Mouse (Mus musculus) hindbrain, embryonic 14.5 days (tissue): ENCODE measurements around the gene Gab3. TPM values are rescaled to one million over a fixed set of nuclear protein-coding genes. Genes with fewer than 3 reads are reported as not detected.
"Not testable (repeated sequence)": the region's sequence is repeated elsewhere in the genome, so short reads cannot be mapped to it uniquely, and the experiment has no call there.

Experiments
- ATAC-seq: fragments of 200-750 bp; cut with Nextera tagmentation; 2 replicates; pipeline ENCODE4 v1.8.0; 2017; ENCODE audit warnings: moderate number of reproducible peaks, mild to moderate bottlenecking, moderate TSS enrichment, moderate library complexity; ENCODE audit not compliant: low FRiP score
- DNase-seq: peaks from one replicate; pipeline ENCODE4 v3.0.0-alpha.2; 2015; ENCODE audit warnings: low spot score
- H3K27ac ChIP-seq: fragments of 300-500 bp; sonication (generic); 2 replicates; pipeline ENCODE4 v1.5.1; 2014; ENCODE audit warnings: mild to moderate bottlenecking, moderate library complexity
- H3K27me3 ChIP-seq: fragments of 300-500 bp; sonication (generic); 2 replicates; pipeline ENCODE4 v1.6.1; 2014; ENCODE audit warnings: mild to moderate bottlenecking, low read length, mixed read lengths; ENCODE audit not compliant: control insufficient read depth, insufficient read depth
- H3K36me3 ChIP-seq: fragments of 300-500 bp; sonication (generic); replicated peaks from 2 replicates; pipeline ENCODE4 v1.6.1; 2014; ENCODE audit not compliant: control insufficient read depth, insufficient read depth
- H3K4me1 ChIP-seq: fragments of 300-500 bp; sonication (generic); replicated peaks from 2 replicates; pipeline ENCODE4 v1.6.1; 2014; ENCODE audit warnings: antibody characterized with exemption, low read length, mixed read lengths; ENCODE audit not compliant: control insufficient read depth, insufficient read depth
- H3K4me2 ChIP-seq: fragments of 300-500 bp; sonication (generic); replicated peaks from 2 replicates; pipeline ENCODE4 v1.6.1; 2014; ENCODE audit warnings: mild to moderate bottlenecking, moderate library complexity
- H3K4me3 ChIP-seq: fragments of 300-500 bp; sonication (generic); replicated peaks from 2 replicates; pipeline ENCODE4 v1.5.1; 2014; ENCODE audit warnings: mild to moderate bottlenecking, low read length
- H3K9ac ChIP-seq: fragments of 300-500 bp; sonication (generic); 2 replicates; pipeline ENCODE4 v1.6.1; 2014
- H3K9me3 ChIP-seq: fragments of 300-500 bp; sonication (generic); 2 replicates; pipeline ENCODE4 v1.6.1; 2016; ENCODE audit warnings: low read length; ENCODE audit not compliant: control insufficient read depth
- WGBS: fragments of 180-500 bp; shearing (Covaris S2); extraction: QIAGEN DNeasy Blood & Tissue Kit; methylation state at CpG from one replicate; pipeline ENCODE4 v1.1.7; 2014; 5-methylcytosine and 5-hydroxymethylcytosine counted together
- polyA plus RNA-seq: library from polyadenylated mRNA; unstranded; fragments of >200 nt; fragmentation: Nextera tagmentation; extraction: Ambion mirVana; gene quantifications from 2 replicates; pipeline ENCODE4 v1.2.1, GENCODE M21; 2014

Gab3 gene
- polyA plus RNA-seq, 1 experiment from 2014 or later, result 2.4 TPM

GRCm38 (mm10) chrX:75044595-75044994 lies 40.7 kb downstream of the Gab3 start:
- WGBS, result 79% methylated on average over 4 of the region's 4 CpGs
- H3K27ac ChIP-seq, result no peak overlapping the region

GRCm38 (mm10) chrX:75036626-75037025 lies 48.6 kb downstream of the Gab3 start:
- H3K36me3 ChIP-seq, result no peaks in the 10 kb centered on the region
- H3K4me3 ChIP-seq, result no peak overlapping the region
- no peak overlapping the region for H3K4me2 ChIP-seq
- no peak overlapping the region for H3K27ac ChIP-seq
- no peaks in the 10 kb centered on the region for H3K9me3 ChIP-seq
- no peaks in the 10 kb centered on the region for H3K27me3 ChIP-seq
- H3K4me1 ChIP-seq, result no peaks in the 10 kb centered on the region
- H3K9ac ChIP-seq, result no peak overlapping the region
- DNase-seq (no peak), ATAC-seq (no peak)

More at GRCm38 (mm10) chrX:75044595-75044994, 40.7 kb downstream of the Gab3 start:
- no peak for DNase-seq
- Histone ChIP-seq H3K27me3 (no peaks in the 10 kb centered on the region), H3K9ac (no peak overlapping the region), H3K36me3 (no peaks in the 10 kb centered on the region), H3K4me3 (no peak overlapping the region), H3K4me1 (no peaks in the 10 kb centered on the region), H3K4me2 (no peak overlapping the region), H3K9me3 (no peaks in the 10 kb centered on the region)
- ATAC-seq, result no peak

GRCm38 (mm10) chrX:75035162-75035561 lies 50.1 kb downstream of the Gab3 start:
- H3K27me3 ChIP-seq, result no peaks in the 10 kb centered on the region
- H3K9ac ChIP-seq, result no peak overlapping the region
- DNase-seq (no peak), ATAC-seq (no peak)
- H3K9me3 ChIP-seq, result no peaks in the 10 kb centered on the region
- H3K4me1 ChIP-seq, result no peaks in the 10 kb centered on the region
- H3K4me3 ChIP-seq, result no peak overlapping the region
- H3K27ac ChIP-seq, result no peak overlapping the region
- no peaks in the 10 kb centered on the region for H3K36me3 ChIP-seq
- H3K4me2 ChIP-seq, result no peak overlapping the region
- 91% methylated on average over 2 of the region's 2 CpGs for WGBS

DNA sequence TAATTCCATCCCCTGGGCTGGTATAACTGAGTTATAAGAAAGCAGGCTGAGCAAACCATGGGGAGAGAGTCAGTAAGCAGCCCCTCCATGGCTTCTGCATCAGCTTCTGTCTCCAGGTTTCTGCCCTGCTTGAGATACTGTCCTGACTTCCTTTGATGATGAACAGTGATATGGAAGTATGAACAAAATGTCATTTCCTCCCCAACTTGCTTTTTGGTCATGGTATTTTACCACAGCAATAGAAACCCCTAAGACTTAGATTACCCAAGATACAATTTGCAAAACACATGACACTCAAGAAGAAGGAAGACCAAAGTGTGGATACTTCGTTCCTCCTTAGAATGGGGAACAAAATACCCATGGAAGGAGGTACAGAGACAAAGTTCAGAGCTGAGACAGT lies 51.2 kb downstream of the Gab3 start:
- H3K36me3 ChIP-seq, H3K4me1 ChIP-seq, H3K27me3 ChIP-seq, H3K4me3 ChIP-seq, DNase-seq, H3K9me3 ChIP-seq, H3K27ac ChIP-seq, ATAC-seq, H3K9ac ChIP-seq, H3K4me2 ChIP-seq: not testable (repeated sequence)
- WGBS, result 71% methylated on average over 1 of the region's 1 CpGs

- no peak overlapping the region for H3K9ac ChIP-seq
- H3K4me1 ChIP-seq, result no peaks in the 10 kb centered on the region
- WGBS, result 59% methylated on average over 5 of the region's 5 CpGs
- H3K27me3 ChIP-seq, result no peaks in the 10 kb centered on the region
- no peak overlapping the region for H3K4me2 ChIP-seq
- H3K36me3 ChIP-seq, result no peaks in the 10 kb centered on the region
- no peak for DNase-seq
- H3K27ac ChIP-seq, result no peak overlapping the region
- no peak overlapping the region for H3K4me3 ChIP-seq
- ATAC-seq, result no peak
- no peaks in the 10 kb centered on the region for H3K9me3 ChIP-seq
These were observed 101.5 kb downstream of the Gab3 start for GRCm38 (mm10) chrX:74983734-74984133.

DNA sequence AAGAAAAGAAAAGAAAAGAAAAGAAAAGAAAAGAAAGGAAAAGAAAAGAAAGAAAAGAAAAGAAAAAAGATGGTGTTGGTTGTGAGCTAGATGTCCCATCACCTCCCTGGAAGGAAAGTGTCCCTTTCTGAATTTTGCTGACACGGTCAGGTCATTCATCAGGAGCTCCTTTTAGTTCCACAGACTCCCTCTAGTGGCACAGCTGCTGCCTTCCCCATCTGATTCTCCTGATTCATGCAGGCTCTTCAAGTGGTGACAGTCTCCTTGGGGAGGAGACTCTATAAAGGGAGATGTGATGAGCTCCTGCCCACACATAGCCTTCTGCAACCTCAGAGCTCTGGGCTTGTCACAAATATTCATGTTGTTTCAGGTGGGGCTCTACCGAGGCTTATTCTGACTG lies 122.4 kb downstream of the Gab3 start:
- not testable (repeated sequence) for H3K4me1 ChIP-seq, H3K4me2 ChIP-seq, H3K27ac ChIP-seq, H3K4me3 ChIP-seq, ATAC-seq, H3K9me3 ChIP-seq, H3K9ac ChIP-seq, H3K36me3 ChIP-seq, H3K27me3 ChIP-seq
- peak; percentile 23 for DNase-seq
- 36% methylated on average over 1 of the region's 2 CpGs for WGBS

- H3K9ac ChIP-seq, DNase-seq, H3K27me3 ChIP-seq, ATAC-seq, H3K4me2 ChIP-seq, H3K36me3 ChIP-seq, H3K4me1 ChIP-seq, H3K27ac ChIP-seq, H3K4me3 ChIP-seq, H3K9me3 ChIP-seq: not testable (repeated sequence)
- 69% methylated on average over 6 of the region's 7 CpGs for WGBS
These were observed 126.1 kb downstream of the Gab3 start for GRCm38 (mm10) chrX:74959161-74959560.

Other genes with a start within 250 kb of the Gab3 start
- gene Gm5936, start 248.3 kb downstream of the Gab3 start, polyA plus RNA-seq, result 0.12 and 0.13 TPM in 2 replicates
- 51.0 and 54.2 TPM in 2 replicates for gene Dkc1, start 10.4 kb upstream of the Gab3 start, polyA plus RNA-seq
- 23.9 and 25.9 TPM in 2 replicates for gene Mpp1, start 45.6 kb upstream of the Gab3 start, polyA plus RNA-seq
- gene Smim9, start 78.3 kb upstream of the Gab3 start, polyA plus RNA-seq, result not detected in 2 replicates